Mouse (Mus musculus) embryonic facial prominence, embryonic 15.5 days (tissue): Measurements from ENCODE around the gene Nelfb. TPM values are rescaled to one million over a fixed set of nuclear protein-coding genes. Genes with fewer than 3 reads are reported as not detected.

ENCODE experiments used
- ATAC-seq: fragments of 200-750 bp; cut with Nextera tagmentation; 2 replicates; pipeline ENCODE4 v1.8.0; 2017; ENCODE audit warnings: low read depth, moderate TSS enrichment; ENCODE audit not compliant: insufficient number of reproducible peaks, low FRiP score, low TSS enrichment
- H3K27ac ChIP-seq: fragments of 300-500 bp; sonication (generic); replicated peaks from 2 replicates; pipeline ENCODE4 v1.5.1; 2015; ENCODE audit warnings: mild to moderate bottlenecking, inconsistent platforms
- H3K27me3 ChIP-seq: fragments of 300-500 bp; sonication (generic); 2 replicates; pipeline ENCODE4 v1.6.1; 2015; ENCODE audit warnings: inconsistent platforms
- H3K36me3 ChIP-seq: fragments of 300-500 bp; sonication (generic); 2 replicates; pipeline ENCODE4 v1.6.1; 2015; ENCODE audit warnings: mild to moderate bottlenecking, inconsistent platforms
- H3K4me1 ChIP-seq: fragments of 300-500 bp; sonication (generic); 2 replicates; pipeline ENCODE4 v1.6.1; 2015; ENCODE audit warnings: inconsistent platforms
- H3K4me2 ChIP-seq: fragments of 300-500 bp; sonication (generic); replicated peaks from 2 replicates; pipeline ENCODE4 v1.6.1; 2015; ENCODE audit warnings: mild to moderate bottlenecking, inconsistent platforms
- H3K4me3 ChIP-seq: fragments of 300-500 bp; sonication (generic); replicated peaks from 2 replicates; pipeline ENCODE4 v1.5.1; 2015; ENCODE audit warnings: mild to moderate bottlenecking, inconsistent platforms
- H3K9ac ChIP-seq: fragments of 300-500 bp; sonication (generic); 2 replicates; pipeline ENCODE4 v1.6.1; 2015; ENCODE audit warnings: inconsistent platforms
- H3K9me3 ChIP-seq: fragments of 300-500 bp; sonication (generic); replicated peaks from 2 replicates; pipeline ENCODE4 v1.6.1; 2016; ENCODE audit warnings: inconsistent platforms
- WGBS: fragments of 180-500 bp; shearing (Covaris S2); methylation state at CpG from one replicate; pipeline ENCODE4 v1.1.7; 2015; 5-methylcytosine and 5-hydroxymethylcytosine counted together
- polyA plus RNA-seq: library from polyadenylated mRNA; unstranded; fragments of >200 nt; fragmentation: Nextera tagmentation; extraction: Ambion mirVana; gene quantifications from 2 replicates; pipeline ENCODE4 v1.2.1, GENCODE M21; 2015

Gene Nelfb
- polyA plus RNA-seq, 1 experiment from 2014 or later: 115 TPM

- no peak for ATAC-seq
- H3K4me3 ChIP-seq: no peak overlapping the region
- WGBS: 84% methylated on average over 3 of the region's 3 CpGs
- H3K9ac ChIP-seq: no peak overlapping the region
- H3K4me1 ChIP-seq: no peaks in the 10 kb centered on the region
- no peaks in the 10 kb centered on the region for H3K36me3 ChIP-seq
- no peaks in the 10 kb centered on the region for H3K27me3 ChIP-seq
- no peak overlapping the region for H3K27ac ChIP-seq
- no peak overlapping the region for H3K4me2 ChIP-seq
- H3K9me3 ChIP-seq: no peaks in the 10 kb centered on the region
Observed at GRCm38 (mm10) chr2:25156177-25156576, 55.1 kb downstream of the Nelfb start.

- WGBS: 62% methylated on average over 4 of the region's 4 CpGs
- no peak for ATAC-seq
- Histone ChIP-seq H3K4me1 (no peaks in the 10 kb centered on the region), H3K9me3 (no peaks in the 10 kb centered on the region), H3K36me3 (no peaks in the 10 kb centered on the region), H3K4me3 (no peak overlapping the region), H3K4me2 (no peak overlapping the region), H3K27ac (no peak overlapping the region), H3K27me3 (no peaks in the 10 kb centered on the region), H3K9ac (no peak overlapping the region)
Observed at GRCm38 (mm10) chr2:25151280-25151956, 59.9 kb downstream of the Nelfb start.

Other genes with a start within 250 kb of the Nelfb start
- gene Dph7, start 249.1 kb downstream of the Nelfb start, polyA plus RNA-seq: 25.7 and 32.6 TPM in 2 replicates
- 127 and 132 TPM in 2 replicates for gene Mrpl41, start 236.4 kb downstream of the Nelfb start, polyA plus RNA-seq
- gene Pnpla7, start 235.5 kb downstream of the Nelfb start, polyA plus RNA-seq: 8.5 and 9.7 TPM in 2 replicates
- gene Nsmf, start 157.1 kb downstream of the Nelfb start, polyA plus RNA-seq: 93.0 and 97.2 TPM in 2 replicates
- not detected in 2 replicates for gene Entpd8, start 131.2 kb downstream of the Nelfb start, polyA plus RNA-seq
- 0.37 and 0.39 TPM in 2 replicates for gene Noxa1, start 116.3 kb downstream of the Nelfb start, polyA plus RNA-seq
- gene Nrarp, start 30.7 kb downstream of the Nelfb start, polyA plus RNA-seq: 26.8 and 26.9 TPM in 2 replicates
- gene Tor4a, start 14.6 kb downstream of the Nelfb start, polyA plus RNA-seq: 9.3 and 10.5 TPM in 2 replicates
- gene Stpg3, start 3.1 kb upstream of the Nelfb start, polyA plus RNA-seq: not detected in 2 replicates
- gene Fam166a, start 7.3 kb upstream of the Nelfb start, polyA plus RNA-seq: 0.77 TPM in 1 of 2 replicates, not detected in the other
- gene Tubb4b, start 13.2 kb upstream of the Nelfb start, polyA plus RNA-seq: 590 and 660 TPM in 2 replicates
- not detected in 2 replicates for gene Slc34a3, start 22.9 kb upstream of the Nelfb start, polyA plus RNA-seq
- gene Rnf224, start 25.3 kb upstream of the Nelfb start, polyA plus RNA-seq: 0.20 and 0.24 TPM in 2 replicates
- 18.4 and 22.9 TPM in 2 replicates for gene Rnf208, start 30.8 kb upstream of the Nelfb start, polyA plus RNA-seq
- gene Cysrt1, start 31.0 kb upstream of the Nelfb start, polyA plus RNA-seq: 53.3 and 54.0 TPM in 2 replicates
- gene AL732309.1, start 35.4 kb upstream of the Nelfb start, polyA plus RNA-seq: 8.2 and 9.4 TPM in 2 replicates
- 23.8 and 25.6 TPM in 2 replicates for gene Tmem203, start 44.0 kb upstream of the Nelfb start, polyA plus RNA-seq
- gene Tprn, start 51.1 kb upstream of the Nelfb start, polyA plus RNA-seq: 10.2 TPM in 2 replicates
- 258 and 263 TPM in 2 replicates for gene Ssna1, start 60.9 kb upstream of the Nelfb start, polyA plus RNA-seq
- gene Anapc2, start 61.0 kb upstream of the Nelfb start, polyA plus RNA-seq: 134 and 136 TPM in 2 replicates
- not detected in 2 replicates for gene Tmem210, start 76.7 kb upstream of the Nelfb start, polyA plus RNA-seq
- 4.9 and 5.2 TPM in 2 replicates for gene Lrrc26, start 78.4 kb upstream of the Nelfb start, polyA plus RNA-seq
- gene Grin1, start 107.7 kb upstream of the Nelfb start, polyA plus RNA-seq: 0.33 and 0.71 TPM in 2 replicates
- 54.4 and 55.5 TPM in 2 replicates for gene Man1b1, start 120.8 kb upstream of the Nelfb start, polyA plus RNA-seq
- gene Dpp7, start 144.9 kb upstream of the Nelfb start, polyA plus RNA-seq: 24.6 and 25.5 TPM in 2 replicates
- 18.4 and 21.7 TPM in 2 replicates for gene Uap1l1, start 154.2 kb upstream of the Nelfb start, polyA plus RNA-seq
- 29.2 and 32.8 TPM in 2 replicates for gene Sapcd2, start 160.8 kb upstream of the Nelfb start, polyA plus RNA-seq
- 7.4 and 9.0 TPM in 2 replicates for gene Entpd2, start 184.4 kb upstream of the Nelfb start, polyA plus RNA-seq
- 64.9 and 67.8 TPM in 2 replicates for gene Npdc1, start 187.9 kb upstream of the Nelfb start, polyA plus RNA-seq
- 0.08 and 0.20 TPM in 2 replicates for gene Fut7, start 211.8 kb upstream of the Nelfb start, polyA plus RNA-seq
- 4.0 and 4.1 TPM in 2 replicates for gene Abca2, start 217.2 kb upstream of the Nelfb start, polyA plus RNA-seq
- 72.8 and 75.5 TPM in 2 replicates for gene Clic3, start 245.3 kb upstream of the Nelfb start, polyA plus RNA-seq
- 48.7 and 49.1 TPM in 2 replicates for gene Paxx, start 249.6 kb upstream of the Nelfb start, polyA plus RNA-seq